Mouse (Mus musculus): ENCODE results near the gene Il12a. TPM values are rescaled to one million over a fixed set of nuclear protein-coding genes. Genes with fewer than 3 reads are reported as not detected.

Gene Il12a
- polyA plus RNA-seq (2017; shearing (Covaris generic)), result not detected

GRCm38 (mm10) chr3:68690344-68690743 is at the start of gene Il12a:
Il12a (plus strand) TSS chr3:68690644.

Other genes starting within 250 kb of the Il12a start
- 2.0 TPM for gene 1110032F04Rik, start 178.9 kb downstream of the Il12a start, polyA plus RNA-seq (2017; shearing (Covaris generic))

Data from inflammation-experienced regulatory T-cells, adult 16 weeks (primary cell).